Mouse (Mus musculus): ENCODE measurements around the gene Olfr1138.

The Olfr1138 gene

DNA sequence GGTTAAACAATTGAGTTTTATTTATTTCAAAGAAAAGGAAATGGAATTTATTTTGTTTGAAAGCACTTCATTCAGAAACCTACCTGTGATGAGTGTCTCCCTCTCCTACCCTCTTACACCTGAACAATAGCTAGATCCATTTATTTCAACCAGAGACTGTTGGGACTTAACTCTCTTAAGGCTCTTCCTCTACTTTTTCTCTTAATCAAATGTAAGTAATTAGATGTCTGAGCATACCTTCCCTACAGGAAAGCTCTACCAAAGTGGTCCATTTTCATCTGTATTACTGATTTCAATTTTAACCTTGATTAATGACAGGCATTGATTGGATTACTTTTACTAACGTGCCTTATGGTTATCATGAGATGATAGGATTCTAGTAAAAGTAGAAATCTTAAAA is at the start of gene Olfr1138:
Olfr1138 (minus strand) TSS at position 101 of the 400 bp plus-strand sequence.
- in situ Hi-C loops (cut with MboI; ENCODE audit: low sequenced_read_pairs), result no loop called here

GRCm38 (mm10) chr2:87779183-87779582 is 39.4 kb upstream of the Olfr1138 start, which contains the start of gene Olfr152:
Gene Olfr152 (plus strand): TSS chr2:87779483.
- in situ Hi-C loops (cut with MboI; ENCODE audit: low sequenced_read_pairs), result no loop called here

- in situ Hi-C loops (cut with MboI; ENCODE audit: low sequenced_read_pairs), result no loop called here
Measured at GRCm38 (mm10) chr2:87776143-87776542, 36.4 kb upstream of the Olfr1138 start.

DNA sequence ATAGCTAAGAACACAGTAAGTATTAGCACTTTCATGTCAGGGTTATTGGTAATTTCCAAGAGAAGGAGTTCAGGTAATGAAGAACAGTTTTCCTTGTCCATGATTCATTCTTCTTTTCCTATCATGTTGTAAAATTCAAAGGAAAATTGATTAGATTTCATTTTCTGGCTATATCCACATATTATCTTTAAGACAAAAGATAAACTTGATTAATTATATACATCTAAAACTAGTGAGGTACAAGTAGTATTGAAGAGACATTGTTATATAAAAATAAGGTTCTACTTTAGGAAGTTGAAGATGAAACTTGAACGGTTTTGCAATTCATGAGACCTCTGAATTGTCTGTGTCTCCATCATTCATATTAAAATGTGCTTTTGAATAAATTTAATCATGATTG is 14.1 kb upstream of the Olfr1138 start, which contains the start of gene Olfr1141:
Olfr1141 (minus strand) TSS at position 101 of the 400 bp plus-strand sequence.
- in situ Hi-C loops (cut with MboI; ENCODE audit: low sequenced_read_pairs), result no loop called here

GRCm38 (mm10) chr2:87743452-87743851 is 3.7 kb upstream of the Olfr1138 start, which contains the start of gene Olfr1140:
Gene Olfr1140 (plus strand): TSS chr2:87743752.
- in situ Hi-C loops (cut with MboI; ENCODE audit: low sequenced_read_pairs), result no loop called here

- in situ Hi-C loops (cut with MboI; ENCODE audit: low sequenced_read_pairs), result no loop called here
Measured at GRCm38 (mm10) chr2:87713079-87713478, 26.7 kb downstream of the Olfr1138 start, which contains the start of gene Olfr1137. Gene Olfr1137 (minus strand): TSS chr2:87713179.

DNA sequence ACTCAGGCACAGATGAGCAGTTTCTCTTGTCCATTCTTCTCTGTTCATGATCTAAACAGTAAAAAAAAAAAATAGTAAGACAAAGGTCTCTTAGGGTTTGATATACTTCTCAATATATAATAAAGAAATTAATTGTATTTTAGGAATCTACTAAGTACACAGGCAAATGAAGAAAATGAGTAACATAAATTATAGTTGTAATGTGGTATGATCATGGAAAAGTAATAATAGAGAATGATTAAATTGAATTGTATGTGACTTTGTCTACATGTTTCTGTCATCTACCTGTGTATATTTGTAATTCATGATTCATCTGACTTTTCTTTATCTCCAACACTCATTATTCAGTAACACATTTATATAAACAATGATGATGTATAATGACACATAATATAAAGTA is 45.9 kb downstream of the Olfr1138 start, which contains the start of gene Olfr1136:
Olfr1136 (minus strand) TSS at position 101 of the 400 bp plus-strand sequence.
- in situ Hi-C loops (cut with MboI; ENCODE audit: low sequenced_read_pairs), result no loop called here

All from CH12F3 (cell line).